Mouse (Mus musculus) ES-Bruce4 (cell line): ENCODE measurements at regions not wholly inside any gene's neighbourhood (a gene's known extent, or its start where the extent isn't known, plus 50 kb on each side); places are given as distances from the start of the nearest gene placed in this dataset.

Experiments
- H3K27ac ChIP-seq: 2 replicates; pipeline ENCODE4 v1.5.1; 2012; ENCODE audit warnings: low read length, inconsistent platforms; ENCODE audit not compliant: insufficient read depth
- H3K27me3 ChIP-seq: 2 replicates; pipeline ENCODE4 v1.6.1; 2012; ENCODE audit warnings: mild to moderate bottlenecking, low read length, inconsistent platforms; ENCODE audit not compliant: control insufficient read depth, poor library complexity, insufficient read depth, severe bottlenecking
- H3K36me3 ChIP-seq: 2 replicates; pipeline ENCODE4 v1.6.1; 2012; ENCODE audit warnings: inconsistent platforms, mild to moderate bottlenecking, low read length, moderate library complexity; ENCODE audit not compliant: control insufficient read depth, poor library complexity, insufficient read depth, severe bottlenecking
- H3K4me1 ChIP-seq: one replicate; pipeline ENCODE4 v1.8.1; 2011; ENCODE audit warnings: low read length; ENCODE audit not compliant: control insufficient read depth, insufficient read depth
- H3K4me3 ChIP-seq: 2 replicates; pipeline ENCODE4 v1.5.1; 2011; ENCODE audit warnings: low read depth, mild to moderate bottlenecking, low read length
- H3K9ac ChIP-seq: 2 replicates; pipeline ENCODE4 v1.6.1; 2012; ENCODE audit warnings: low read depth, mild to moderate bottlenecking, inconsistent platforms; ENCODE audit not compliant: poor library complexity, severe bottlenecking
- H3K9me3 ChIP-seq: replicated peaks from 2 replicates; pipeline ENCODE4 v1.6.1; 2012; ENCODE audit warnings: mild to moderate bottlenecking, low read length, inconsistent platforms; ENCODE audit not compliant: control insufficient read depth, poor library complexity, insufficient read depth, severe bottlenecking
- CTCF ChIP-seq: IDR thresholded peaks from one replicate; pipeline ENCODE4 v1.8.1; 2011; ENCODE audit warnings: low read depth, low read length
- EP300 ChIP-seq: IDR thresholded peaks from 2 replicates; pipeline ENCODE4 v1.6.1; 2011; ENCODE audit warnings: low read depth, low read length; ENCODE audit not compliant: insufficient read depth
- POLR2A ChIP-seq: IDR thresholded peaks from one replicate; pipeline ENCODE4 v1.8.1; 2011; ENCODE audit warnings: low read length; ENCODE audit not compliant: insufficient read depth

DNA sequence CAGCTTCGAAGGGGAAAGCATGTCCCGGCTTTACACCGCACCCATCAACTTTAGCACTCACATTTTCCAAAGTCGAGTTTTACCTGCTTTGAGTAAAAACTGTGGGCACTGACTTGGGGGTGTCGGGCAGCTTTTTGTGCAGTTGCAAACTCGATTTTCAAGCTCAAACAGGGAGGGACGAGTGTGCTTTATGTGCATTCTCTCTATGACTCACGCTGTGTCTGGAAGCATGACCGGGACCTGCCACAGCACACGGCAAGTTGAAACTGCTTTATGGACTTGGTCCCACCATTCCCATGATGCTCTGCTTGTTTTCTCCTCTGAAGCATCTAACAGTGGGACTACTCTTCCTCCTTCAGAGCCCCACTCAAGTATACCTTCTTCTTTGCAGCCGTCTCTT is 174.8 kb downstream of the Sox2 start:
- Histone ChIP-seq H3K27ac (no peak overlapping the region), H3K27me3 (no peaks in the 10 kb centered on the region), H3K36me3 (no peaks in the 10 kb centered on the region), H3K4me1 (no peaks in the 10 kb centered on the region), H3K9me3 (no peaks in the 10 kb centered on the region), H3K9ac (no peak overlapping the region), H3K4me3 (no peak overlapping the region)
- no peak for TF ChIP-seq EP300
- TF ChIP-seq CTCF, result no peak
- no peak for TF ChIP-seq POLR2A

GRCm38 (mm10) chr3:34826396-34826795 is 176.2 kb downstream of the Sox2 start:
- Histone ChIP-seq H3K9me3 (no peaks in the 10 kb centered on the region), H3K4me1 (no peaks in the 10 kb centered on the region), H3K27ac (no peak overlapping the region), H3K27me3 (no peaks in the 10 kb centered on the region), H3K4me3 (no peak overlapping the region), H3K36me3 (no peaks in the 10 kb centered on the region), H3K9ac (no peak overlapping the region)
- no peak for TF ChIP-seq POLR2A
- TF ChIP-seq CTCF, result no peak
- no peak for TF ChIP-seq EP300

- no peak overlapping the region for H3K27ac ChIP-seq
- no peaks in the 10 kb centered on the region for H3K4me1 ChIP-seq
- no peaks in the 10 kb centered on the region for H3K36me3 ChIP-seq
- no peak overlapping the region for H3K9ac ChIP-seq
- TF ChIP-seq POLR2A (no peak), EP300 (no peak), CTCF (no peak)
- no peak overlapping the region for H3K4me3 ChIP-seq
- H3K9me3 ChIP-seq, result no peaks in the 10 kb centered on the region
- H3K27me3 ChIP-seq, result no peaks in the 10 kb centered on the region
Measured at GRCm38 (mm10) chr3:34828453-34829206, 178.4 kb downstream of the Sox2 start.

DNA sequence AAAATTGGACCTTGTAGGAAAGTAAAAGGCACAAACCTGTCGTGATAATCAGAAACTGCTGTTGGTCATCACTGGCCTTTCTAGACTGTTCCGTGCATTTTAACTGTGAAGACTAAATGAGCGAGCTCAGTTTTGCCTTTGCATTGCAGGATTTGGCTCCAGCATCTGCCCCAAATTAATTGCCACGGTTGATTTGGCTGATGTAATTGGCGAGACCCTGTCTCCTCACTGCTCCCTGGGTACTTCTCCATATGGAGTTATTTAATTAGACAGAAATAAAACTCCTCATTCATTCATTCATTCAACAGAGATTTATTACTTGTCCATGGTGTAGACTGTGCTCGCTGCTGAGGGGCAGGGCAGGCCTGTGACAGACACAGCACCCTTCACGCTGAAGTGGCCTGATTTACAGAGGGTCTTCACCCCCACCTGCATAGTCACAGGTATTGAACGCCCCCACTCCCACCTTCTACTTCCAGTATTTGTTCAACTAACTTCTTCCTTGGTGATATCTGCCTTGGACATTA is 186.6 kb downstream of the Sox2 start:
- no peaks in the 10 kb centered on the region for H3K4me1 ChIP-seq
- no peak overlapping the region for H3K9ac ChIP-seq
- H3K27me3 ChIP-seq, result no peaks in the 10 kb centered on the region
- H3K4me3 ChIP-seq, result no peak overlapping the region
- no peak overlapping the region for H3K27ac ChIP-seq
- TF ChIP-seq CTCF, result no peak
- TF ChIP-seq POLR2A, result no peak
- TF ChIP-seq EP300, result no peak
- H3K36me3 ChIP-seq, result no peaks in the 10 kb centered on the region
- 0 out of 2 replicates have a peak, but pooled peaks cover 4% of the 10 kb centered on the region for H3K9me3 ChIP-seq

GRCm38 (mm10) chr3:34837644-34838332 is 187.6 kb downstream of the Sox2 start:
- Histone ChIP-seq H3K36me3 (no peaks in the 10 kb centered on the region), H3K4me1 (no peaks in the 10 kb centered on the region), H3K27ac (no peak overlapping the region), H3K9ac (no peak overlapping the region), H3K27me3 (no peaks in the 10 kb centered on the region), H3K4me3 (no peak overlapping the region), H3K9me3 (0 out of 2 replicates have a peak, but pooled peaks cover 4% of the 10 kb centered on the region)
- TF ChIP-seq CTCF, result no peak
- no peak for TF ChIP-seq POLR2A
- no peak for TF ChIP-seq EP300

DNA sequence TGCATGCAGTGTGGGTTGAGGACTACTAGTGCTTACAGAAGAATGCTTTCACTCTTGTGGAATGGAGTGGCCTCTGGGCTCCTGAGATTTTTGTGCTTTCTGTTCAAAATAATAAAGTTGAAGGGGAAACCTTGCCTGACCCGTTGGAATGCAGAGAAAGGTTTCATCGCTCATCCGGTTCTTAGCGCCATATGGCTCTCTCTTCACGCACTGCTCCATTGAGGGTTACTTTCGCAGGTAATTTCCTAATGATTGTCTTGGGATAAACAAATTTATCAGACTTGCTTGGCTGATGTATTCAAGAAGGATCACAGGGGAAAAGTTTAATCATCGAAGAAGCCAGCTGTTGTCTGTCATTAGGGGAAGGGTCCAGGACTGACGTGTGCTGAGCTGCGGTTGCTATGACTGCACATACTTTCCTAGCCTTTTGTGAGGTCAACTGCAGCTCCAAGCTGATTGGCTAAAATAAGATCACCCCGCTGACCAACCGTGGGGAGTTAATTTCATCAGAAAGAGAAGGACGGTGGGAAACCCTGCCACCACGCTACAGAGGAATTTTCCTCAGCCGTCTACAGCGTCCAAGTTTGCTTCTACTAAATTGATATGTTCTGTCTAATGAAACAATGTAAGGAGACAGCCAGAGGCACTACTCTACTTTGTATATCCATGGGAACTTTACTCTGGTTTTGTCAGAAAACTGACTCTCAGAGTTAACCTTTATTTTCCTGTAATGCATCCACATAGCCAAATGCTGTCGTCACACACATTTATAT is 210.9 kb downstream of the Sox2 start:
- no peak overlapping the region for H3K4me3 ChIP-seq
- no peaks in the 10 kb centered on the region for H3K27me3 ChIP-seq
- no peaks in the 10 kb centered on the region for H3K4me1 ChIP-seq
- H3K9ac ChIP-seq, result no peak overlapping the region
- H3K36me3 ChIP-seq, result no peaks in the 10 kb centered on the region
- no peak for TF ChIP-seq EP300
- no peak for TF ChIP-seq CTCF
- no peak for TF ChIP-seq POLR2A
- H3K9me3 ChIP-seq, result no peaks in the 10 kb centered on the region
- no peak overlapping the region for H3K27ac ChIP-seq
